Mouse (Mus musculus): ENCODE results near the gene Gmpr2. TPM values are rescaled to one million over a fixed set of nuclear protein-coding genes. Genes with fewer than 3 reads are reported as not detected.

Gene Gmpr2
- polyA plus RNA-seq, 1 experiment from 2014 or later = 53.3 TPM

- H3K9ac ChIP-seq (replicated peaks) = peak overlapping the region; percentile 95
- WGBS = 37% methylated on average over 17 of the region's 17 CpGs
- H3K27ac ChIP-seq = no peak overlapping the region
Observed at GRCm38 (mm10) chr14:55644261-55644888, 27.4 kb upstream of the Gmpr2 start.

GRCm38 (mm10) chr14:55649884-55650283 is 21.9 kb upstream of the Gmpr2 start, which contains the start of gene Tssk4:
Gene Tssk4, plus strand, starts transcription at chr14:55650184.
- peaks cover 6% of the 10 kb centered on the region; the same call in 1 of the 2 replicates for H3K36me3 ChIP-seq
- no peaks in the 10 kb centered on the region for H3K9me3 ChIP-seq
- no peaks in the 10 kb centered on the region for H3K27me3 ChIP-seq
- no peak within 1 kb of the TSS for H3K4me2 ChIP-seq (replicated peaks)
- no peak for ATAC-seq
- no peak within 1 kb of the TSS for H3K27ac ChIP-seq
- peaks cover 5% of the 10 kb centered on the region for H3K4me1 ChIP-seq (replicated peaks)
- H3K9ac ChIP-seq (replicated peaks) = no peak within 1 kb of the TSS
- WGBS = 95% methylated on average over 2 of the region's 2 CpGs
- no peak within 1 kb of the TSS for H3K4me3 ChIP-seq (replicated peaks)

More at GRCm38 (mm10) chr14:55644261-55644888, 27.4 kb upstream of the Gmpr2 start:
- Histone ChIP-seq H3K27me3 (no peaks in the 10 kb centered on the region), H3K4me3 (replicated peaks) (peak overlapping the region; percentile 96), H3K4me2 (replicated peaks) (peak overlapping the region; percentile 90), H3K4me1 (replicated peaks) (peaks cover 26% of the 10 kb centered on the region), H3K9me3 (no peaks in the 10 kb centered on the region), H3K36me3 (peaks cover 24% of the 10 kb centered on the region)
- no peak for ATAC-seq

- Histone ChIP-seq H3K27me3 (no peaks in the 10 kb centered on the region), H3K4me1 (replicated peaks) (no peaks in the 10 kb centered on the region), H3K27ac (no peak overlapping the region), H3K4me3 (replicated peaks) (no peak overlapping the region), H3K4me2 (replicated peaks) (no peak overlapping the region), H3K36me3 (peaks cover 1% of the 10 kb centered on the region; the same call in 1 of the 2 replicates), H3K9ac (replicated peaks) (no peak overlapping the region), H3K9me3 (no peaks in the 10 kb centered on the region)
- 95% methylated on average over 7 of the region's 7 CpGs for WGBS
- ATAC-seq = no peak
Observed at GRCm38 (mm10) chr14:55651528-55651927, 20.2 kb upstream of the Gmpr2 start.

GRCm38 (mm10) chr14:55656935-55657334 is 14.8 kb upstream of the Gmpr2 start:
- Histone ChIP-seq H3K4me1 (replicated peaks) (peaks cover 16% of the 10 kb centered on the region), H3K4me2 (replicated peaks) (no peak overlapping the region), H3K27me3 (no peaks in the 10 kb centered on the region), H3K9ac (replicated peaks) (no peak overlapping the region), H3K36me3 (peaks cover 18% of the 10 kb centered on the region), H3K4me3 (replicated peaks) (no peak overlapping the region), H3K27ac (no peak overlapping the region), H3K9me3 (no peaks in the 10 kb centered on the region)
- no peak for ATAC-seq
- WGBS = 82% methylated on average over 3 of the region's 3 CpGs

- 91% methylated on average over 5 of the region's 5 CpGs for WGBS
- Histone ChIP-seq H3K36me3 (peaks cover 24% of the 10 kb centered on the region), H3K4me1 (replicated peaks) (peaks cover 16% of the 10 kb centered on the region), H3K9ac (replicated peaks) (no peak overlapping the region), H3K9me3 (no peaks in the 10 kb centered on the region), H3K4me2 (replicated peaks) (no peak overlapping the region), H3K27ac (no peak overlapping the region), H3K27me3 (no peaks in the 10 kb centered on the region), H3K4me3 (replicated peaks) (no peak overlapping the region)
- ATAC-seq = no peak
Observed at GRCm38 (mm10) chr14:55658011-55658410, 13.7 kb upstream of the Gmpr2 start.

GRCm38 (mm10) chr14:55659960-55660573 is 11.7 kb upstream of the Gmpr2 start, which contains the start of gene Mdp1:
Gene Mdp1, minus strand, starts transcription at chr14:55660508.
- Histone ChIP-seq H3K27me3 (no peaks in the 10 kb centered on the region), H3K36me3 (peaks cover 35% of the 10 kb centered on the region), H3K9ac (replicated peaks) (peak within 1 kb of the TSS; percentile 75), H3K9me3 (no peaks in the 10 kb centered on the region), H3K4me1 (replicated peaks) (peaks cover 16% of the 10 kb centered on the region), H3K27ac (peak within 1 kb of the TSS; percentile 84), H3K4me3 (replicated peaks) (peak within 1 kb of the TSS; percentile 63), H3K4me2 (replicated peaks) (peak within 1 kb of the TSS; percentile 61)
- under 1% methylated on average over 39 of the region's 39 CpGs for WGBS
- ATAC-seq = peak; percentile 96

GRCm38 (mm10) chr14:55660636-55661035 is 11.1 kb upstream of the Gmpr2 start:
- Histone ChIP-seq H3K9ac (replicated peaks) (no peak overlapping the region), H3K9me3 (no peaks in the 10 kb centered on the region), H3K27ac (peak overlapping the region; percentile 84; the same call in 1 of the 2 replicates), H3K27me3 (no peaks in the 10 kb centered on the region), H3K36me3 (peaks cover 35% of the 10 kb centered on the region), H3K4me1 (replicated peaks) (peaks cover 16% of the 10 kb centered on the region), H3K4me2 (replicated peaks) (peak overlapping the region; percentile 61), H3K4me3 (replicated peaks) (peak overlapping the region; percentile 63)
- ATAC-seq = no peak
- 31% methylated on average over 2 of the region's 2 CpGs for WGBS

GRCm38 (mm10) chr14:55671486-55671832 is 282 bp upstream of the Gmpr2 start:
- H3K36me3 ChIP-seq = peaks cover 12% of the 10 kb centered on the region
- H3K9ac ChIP-seq (replicated peaks) = peak overlapping the region; percentile 87
- H3K4me1 ChIP-seq (replicated peaks) = peaks cover 31% of the 10 kb centered on the region
- no peaks in the 10 kb centered on the region for H3K27me3 ChIP-seq
- peak overlapping the region; percentile 97 for H3K4me2 ChIP-seq (replicated peaks)
- no peaks in the 10 kb centered on the region for H3K9me3 ChIP-seq
- WGBS = 0% methylated on average over 12 of the region's 12 CpGs
- H3K4me3 ChIP-seq (replicated peaks) = peak overlapping the region; percentile 83
- peak; percentile 77; the same call in 1 of the 2 replicates for ATAC-seq
- H3K27ac ChIP-seq = peak overlapping the region; percentile 91

GRCm38 (mm10) chr14:55672741-55673060 is 960 bp downstream of the Gmpr2 start:
- Histone ChIP-seq H3K9ac (replicated peaks) (peak overlapping the region; percentile 87), H3K4me3 (replicated peaks) (peak overlapping the region; percentile 83), H3K36me3 (peaks cover 24% of the 10 kb centered on the region), H3K4me2 (replicated peaks) (peak overlapping the region; percentile 97), H3K27me3 (no peaks in the 10 kb centered on the region), H3K4me1 (replicated peaks) (peaks cover 31% of the 10 kb centered on the region), H3K9me3 (no peaks in the 10 kb centered on the region), H3K27ac (peak overlapping the region; percentile 65; the same call in 1 of the 2 replicates)
- ATAC-seq = no peak
- 80% methylated on average over 7 of the region's 7 CpGs for WGBS

- H3K27me3 ChIP-seq = no peaks in the 10 kb centered on the region
- peaks cover 43% of the 10 kb centered on the region for H3K36me3 ChIP-seq
- no peak overlapping the region for H3K9ac ChIP-seq (replicated peaks)
- H3K9me3 ChIP-seq = no peaks in the 10 kb centered on the region
- H3K4me1 ChIP-seq (replicated peaks) = peaks cover 18% of the 10 kb centered on the region
- H3K4me3 ChIP-seq (replicated peaks) = no peak overlapping the region
- H3K27ac ChIP-seq = no peak overlapping the region
- ATAC-seq = no peak
- 91% methylated on average over 4 of the region's 4 CpGs for WGBS
- H3K4me2 ChIP-seq (replicated peaks) = no peak overlapping the region
Observed at GRCm38 (mm10) chr14:55677615-55678014, 5.9 kb downstream of the Gmpr2 start.

GRCm38 (mm10) chr14:55681160-55682117 is 9.7 kb downstream of the Gmpr2 start, which contains the start of gene Tinf2:
Gene Tinf2, minus strand, starts transcription at chr14:55681820.
- peak within 1 kb of the TSS; percentile 70 for H3K4me3 ChIP-seq (replicated peaks)
- peaks cover 13% of the 10 kb centered on the region for H3K4me1 ChIP-seq (replicated peaks)
- peaks cover 35% of the 10 kb centered on the region for H3K36me3 ChIP-seq
- under 1% methylated on average over 65 of the region's 66 CpGs for WGBS
- ATAC-seq = peak; percentile 98
- H3K4me2 ChIP-seq (replicated peaks) = peak within 1 kb of the TSS; percentile 86
- peak within 1 kb of the TSS; percentile 80 for H3K27ac ChIP-seq
- no peaks in the 10 kb centered on the region for H3K9me3 ChIP-seq
- H3K27me3 ChIP-seq = no peaks in the 10 kb centered on the region
- peak within 1 kb of the TSS; percentile 76 for H3K9ac ChIP-seq (replicated peaks)
